Mouse (Mus musculus): ENCODE measurements at regions not wholly inside any gene's neighbourhood (a gene's known extent, or its start where the extent isn't known, plus 50 kb on each side); places are given as distances from the start of the nearest gene placed in this dataset.

GRCm38 (mm10) chr10:98703642-98704293 is 210.4 kb upstream of the Atp2b1 start:
- DNase-seq (ENCODE audit: low read depth, low spot score), result no peak

GRCm38 (mm10) chr10:98704559-98704958 is 209.6 kb upstream of the Atp2b1 start:
- DNase-seq (ENCODE audit: low read depth, low spot score), result no peak

GRCm38 (mm10) chr10:98717856-98718255 is 196.3 kb upstream of the Atp2b1 start:
- no peak for DNase-seq (ENCODE audit: low read depth, low spot score)

DNA sequence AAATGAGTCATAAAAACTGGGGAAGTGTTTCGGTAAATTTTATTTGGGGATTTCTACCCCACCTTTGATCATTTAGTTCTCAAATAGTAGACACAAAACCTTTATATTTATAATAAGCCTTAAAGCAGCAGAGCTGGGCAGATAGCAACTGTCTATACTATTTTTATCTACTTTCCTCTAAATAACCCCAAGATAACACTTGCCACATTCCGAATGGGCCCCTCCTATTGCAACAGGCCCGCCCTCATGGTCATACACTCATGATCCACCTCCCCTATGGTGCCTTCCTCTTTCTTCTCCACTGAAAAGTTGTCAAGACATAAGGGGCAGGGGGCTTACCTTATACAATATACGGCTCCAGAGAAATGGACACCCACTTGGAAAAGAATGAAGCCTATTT is 195.5 kb upstream of the Atp2b1 start:
- DNase-seq (ENCODE audit: low read depth, low spot score), result no peak

DNA sequence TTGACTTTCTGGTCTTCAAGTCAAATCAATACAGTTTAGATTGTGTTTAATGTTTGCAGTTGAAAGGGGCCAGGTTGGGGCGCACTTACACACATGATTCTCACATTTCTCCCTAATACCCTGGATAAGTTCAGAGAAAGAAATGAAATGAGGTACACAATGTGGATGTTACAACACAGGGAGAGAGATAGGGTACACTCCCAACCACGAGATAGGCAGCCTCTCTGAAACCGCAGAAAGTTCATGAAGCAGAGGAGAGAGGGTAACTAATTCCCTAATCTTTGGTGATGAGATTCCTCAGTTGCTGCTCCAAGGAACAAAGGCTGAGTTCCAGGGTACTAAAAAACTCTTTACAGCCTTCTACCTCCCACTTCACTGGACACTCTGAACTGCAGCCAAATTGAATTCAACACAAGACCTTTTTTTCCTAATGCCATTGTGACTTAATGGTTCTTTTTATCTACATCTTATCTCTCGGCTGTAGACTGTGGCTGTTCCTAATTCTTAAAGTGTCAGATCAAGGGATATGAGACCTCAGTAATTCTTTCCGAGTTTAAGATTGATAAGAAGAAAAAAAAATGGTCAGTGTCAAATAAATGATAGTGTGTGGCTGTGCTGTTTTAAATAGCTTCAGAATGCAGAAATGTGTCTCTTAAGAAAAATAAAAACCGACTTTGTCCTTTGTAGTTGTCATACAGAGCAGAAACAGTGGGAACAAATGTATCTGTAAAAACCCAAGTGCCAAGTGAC is 193.8 kb upstream of the Atp2b1 start:
- no peak for DNase-seq (ENCODE audit: low read depth, low spot score)

GRCm38 (mm10) chr10:98725110-98725509 is 189.1 kb upstream of the Atp2b1 start:
- DNase-seq (ENCODE audit: low read depth, low spot score), result no peak

- DNase-seq (ENCODE audit: low read depth, low spot score), result no peak
These were observed 187.1 kb upstream of the Atp2b1 start for GRCm38 (mm10) chr10:98727130-98727529.

DNA sequence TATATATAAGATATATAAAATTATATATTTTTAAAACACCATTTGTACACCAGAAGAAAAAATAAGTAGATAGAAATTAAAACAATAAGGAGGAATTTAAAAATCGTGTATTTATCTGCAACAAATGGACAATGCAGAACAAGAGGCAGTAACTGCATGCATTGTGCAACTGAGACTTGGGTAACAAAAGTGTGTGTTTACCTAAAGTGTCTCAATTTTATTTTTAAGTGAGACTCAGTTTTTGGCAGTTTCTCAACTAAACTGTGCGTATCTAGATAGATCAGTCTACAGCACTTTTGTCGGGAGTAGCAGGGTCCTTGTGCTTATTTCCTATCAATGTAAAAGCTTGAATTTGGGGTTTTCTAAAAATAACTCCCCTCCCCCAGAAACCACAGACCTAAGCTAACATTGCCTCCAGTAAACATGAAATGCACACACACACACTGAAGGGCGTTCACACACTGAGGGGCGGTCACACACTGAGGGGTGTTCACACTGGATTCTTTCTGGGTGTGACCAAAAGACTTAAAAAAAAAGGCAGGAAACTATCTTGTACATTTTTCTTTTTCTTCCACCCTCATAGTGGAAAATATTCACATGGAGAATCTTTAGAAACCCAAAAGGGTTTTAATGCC is 185.7 kb upstream of the Atp2b1 start:
- DNase-seq (ENCODE audit: low read depth, low spot score), result no peak

- no peak for DNase-seq (ENCODE audit: low read depth, low spot score)
These were observed 180.1 kb upstream of the Atp2b1 start for GRCm38 (mm10) chr10:98733950-98734585.

GRCm38 (mm10) chr10:98740507-98741147 is 173.6 kb upstream of the Atp2b1 start:
- DNase-seq (ENCODE audit: low read depth, low spot score), result no peak

GRCm38 (mm10) chr10:98741398-98741797 is 172.8 kb upstream of the Atp2b1 start:
- no peak for DNase-seq (ENCODE audit: low read depth, low spot score)

- DNase-seq (ENCODE audit: low read depth, low spot score), result no peak
These were observed 171.2 kb upstream of the Atp2b1 start for GRCm38 (mm10) chr10:98742822-98743605.

- DNase-seq (ENCODE audit: low read depth, low spot score), result no peak
These were observed 170.0 kb upstream of the Atp2b1 start for GRCm38 (mm10) chr10:98744246-98744645.

DNA sequence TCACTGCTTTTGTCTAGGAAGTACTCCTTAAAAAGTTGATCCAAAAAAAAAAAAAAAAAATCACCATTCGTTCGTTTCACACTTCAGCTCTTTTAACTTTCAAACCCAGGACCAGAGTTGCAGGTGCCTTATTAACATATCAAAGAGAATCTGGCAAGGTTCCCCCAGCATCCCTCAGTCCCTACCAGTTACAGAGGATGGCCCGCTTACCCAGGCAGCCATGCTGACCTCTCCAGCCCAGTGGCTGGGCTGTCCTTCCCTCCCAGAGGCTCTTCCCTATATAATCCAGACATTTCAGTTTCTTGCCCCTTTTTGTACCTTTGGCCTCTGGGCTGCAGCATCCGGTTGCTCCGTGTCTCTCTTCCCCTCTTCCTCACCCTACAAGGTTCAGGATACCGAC is 169.5 kb upstream of the Atp2b1 start:
- DNase-seq (ENCODE audit: low read depth, low spot score), result no peak

- DNase-seq (ENCODE audit: low read depth, low spot score), result no peak
These were observed 168.8 kb upstream of the Atp2b1 start for GRCm38 (mm10) chr10:98745409-98745808.

DNA sequence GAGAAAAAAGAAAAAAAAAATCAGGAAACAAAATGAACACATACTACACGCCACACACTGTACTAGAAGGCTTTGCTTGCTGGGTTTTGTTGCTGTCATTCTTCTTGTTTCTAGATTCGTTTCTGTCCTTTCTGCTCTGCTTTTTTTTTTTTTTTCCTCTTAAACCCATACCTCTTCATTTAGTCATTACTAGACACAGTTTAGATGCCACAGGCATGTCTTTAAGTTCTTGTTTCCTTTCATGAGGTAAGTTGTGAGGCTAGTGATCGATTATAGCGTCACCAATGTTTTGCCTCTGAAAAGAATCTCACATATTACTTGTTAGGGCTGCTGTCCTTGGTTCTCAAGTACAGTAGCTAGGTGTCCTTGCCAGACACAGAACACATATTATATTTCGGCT is 168.3 kb upstream of the Atp2b1 start:
- DNase-seq (ENCODE audit: low read depth, low spot score), result no peak

GRCm38 (mm10) chr10:98748856-98749583 is 165.2 kb upstream of the Atp2b1 start:
- no peak for DNase-seq (ENCODE audit: low read depth, low spot score)

DNA sequence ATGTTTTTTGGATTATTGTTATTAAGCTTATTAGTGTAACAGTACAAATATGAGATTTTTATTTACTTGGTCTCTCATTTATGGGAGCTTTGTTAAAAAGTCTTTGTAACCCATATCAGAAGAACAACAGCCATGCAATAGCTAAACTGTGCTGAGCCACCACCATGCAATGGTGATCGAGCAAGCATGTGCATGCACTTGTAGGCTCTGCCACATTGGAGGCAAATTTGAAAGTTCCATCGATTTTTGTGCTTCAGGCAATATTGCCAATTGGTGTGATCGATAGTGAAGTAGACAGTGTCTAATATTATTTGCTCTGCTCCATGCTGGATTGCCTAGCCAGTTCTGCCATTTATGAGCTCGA is 164.6 kb upstream of the Atp2b1 start:
- DNase-seq (ENCODE audit: low read depth, low spot score), result no peak

DNA sequence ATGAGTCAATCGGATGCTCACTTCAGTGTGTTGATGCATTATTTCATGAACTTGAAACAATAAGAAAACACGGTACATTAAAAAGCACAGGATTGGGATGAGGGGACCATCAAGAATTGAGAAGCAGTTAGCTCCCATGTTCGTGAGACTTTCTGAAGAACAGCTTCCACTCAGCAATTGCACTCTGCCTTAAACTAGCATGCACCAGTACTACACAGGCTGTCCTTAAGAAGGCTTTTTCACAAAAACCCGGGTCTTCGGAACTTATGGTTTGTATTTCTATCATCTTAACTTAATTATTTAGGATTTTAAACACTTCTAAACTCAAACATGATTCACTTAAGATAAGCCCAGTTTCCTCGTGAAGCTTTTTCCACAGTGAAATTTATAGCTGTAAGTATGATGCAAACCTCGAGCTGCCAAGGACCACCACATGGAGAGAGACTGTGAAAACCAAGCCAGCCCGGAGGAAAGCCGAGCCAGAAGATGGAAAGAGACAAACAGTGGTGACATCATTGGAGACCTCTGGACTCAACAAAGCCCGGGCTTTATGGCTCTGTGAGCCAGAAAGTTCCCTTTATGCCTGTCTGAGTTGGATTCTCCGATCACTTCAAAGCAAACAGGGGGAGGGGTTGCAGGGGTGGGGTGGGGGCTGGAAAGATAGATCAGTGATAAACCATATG is 162.7 kb upstream of the Atp2b1 start:
- no peak for DNase-seq (ENCODE audit: low read depth, low spot score)

DNA sequence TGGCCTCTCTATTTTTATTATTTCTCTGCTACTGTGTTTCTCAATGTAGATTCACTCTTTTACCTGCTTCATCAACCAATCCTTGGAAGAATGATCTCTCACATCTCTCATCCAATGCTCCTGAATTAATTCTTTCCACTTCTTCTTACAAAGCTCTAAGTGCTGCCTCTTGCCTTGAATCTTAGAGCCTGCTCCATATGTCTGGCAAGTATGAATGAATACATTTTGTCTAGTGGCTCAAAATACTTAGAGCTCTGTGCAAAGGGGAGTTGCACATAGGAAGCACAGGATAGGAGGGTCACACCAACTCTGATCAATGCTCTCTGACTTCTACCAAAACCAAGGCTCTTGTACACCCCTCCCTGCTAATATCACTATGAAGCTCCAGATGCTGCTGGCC is 153.1 kb upstream of the Atp2b1 start:
- no peak for DNase-seq (ENCODE audit: low read depth, low spot score)

Data from embryo, embryonic 11.5 days (tissue).